Mouse (Mus musculus) intestine, embryonic 14.5 days (tissue): ENCODE data around the gene St3gal5. TPM values are rescaled to one million over a fixed set of nuclear protein-coding genes. Genes with fewer than 3 reads are reported as not detected.
"Not testable (repeated sequence)": the region's sequence is repeated elsewhere in the genome, so short reads cannot be mapped to it uniquely, and the experiment has no call there.

Source experiments
- ATAC-seq: fragments of 200-750 bp; cut with Nextera tagmentation; replicated peaks from 2 replicates; pipeline ENCODE4 v1.8.0; 2017; ENCODE audit warnings: low read depth, moderate number of reproducible peaks, moderate TSS enrichment, moderate library complexity; ENCODE audit not compliant: low FRiP score, low TSS enrichment
- DNase-seq: peaks from one replicate; pipeline ENCODE4 v3.0.0-alpha.2; 2018; ENCODE audit warnings: low spot score
- H3K27ac ChIP-seq: fragments of 300-500 bp; sonication (generic); 2 replicates; pipeline ENCODE4 v1.5.1; 2014; ENCODE audit warnings: low read depth, mild to moderate bottlenecking, control low read depth
- H3K27me3 ChIP-seq: fragments of 300-500 bp; sonication (generic); replicated peaks from 2 replicates; pipeline ENCODE4 v1.6.1; 2014; ENCODE audit warnings: low read length, control low read depth; ENCODE audit not compliant: control insufficient read depth, insufficient read depth
- H3K36me3 ChIP-seq: fragments of 300-500 bp; sonication (generic); 2 replicates; pipeline ENCODE4 v1.6.1; 2014; ENCODE audit warnings: low read length, control low read depth; ENCODE audit not compliant: control insufficient read depth, insufficient read depth
- H3K4me1 ChIP-seq: fragments of 300-500 bp; sonication (generic); replicated peaks from 2 replicates; pipeline ENCODE4 v1.6.1; 2014; ENCODE audit warnings: low read length, control low read depth, mixed read lengths; ENCODE audit not compliant: control insufficient read depth, insufficient read depth
- H3K4me2 ChIP-seq: fragments of 300-500 bp; sonication (generic); 2 replicates; pipeline ENCODE4 v1.6.1; 2014; ENCODE audit warnings: low read length
- H3K4me3 ChIP-seq: fragments of 300-500 bp; sonication (generic); 2 replicates; pipeline ENCODE4 v1.5.1; 2014; ENCODE audit warnings: low read depth, low read length, control low read depth, mixed read lengths
- H3K9ac ChIP-seq: fragments of 300-500 bp; sonication (generic); 2 replicates; pipeline ENCODE4 v1.6.1; 2014; ENCODE audit warnings: mild to moderate bottlenecking, low read length
- H3K9me3 ChIP-seq: fragments of 300-500 bp; sonication (generic); 2 replicates; pipeline ENCODE4 v1.6.1; 2016; ENCODE audit warnings: low read length, control low read depth; ENCODE audit not compliant: control insufficient read depth
- WGBS: fragments of 180-500 bp; shearing (Covaris S2); extraction: QIAGEN DNeasy Blood & Tissue Kit; methylation state at CpG from one replicate; pipeline ENCODE4 v1.1.7; 2014; 5-methylcytosine and 5-hydroxymethylcytosine counted together
- polyA plus RNA-seq: library from polyadenylated mRNA; unstranded; fragments of >200 nt; fragmentation: Nextera tagmentation; extraction: Ambion mirVana; gene quantifications from 2 replicates; pipeline ENCODE4 v1.2.1, GENCODE M21; 2014

St3gal5 gene
- polyA plus RNA-seq, 1 experiment from 2014 or later, result 21.5 TPM

- no peak overlapping the region for H3K9ac ChIP-seq
- ATAC-seq (no peak), DNase-seq (no peak)
- H3K4me2 ChIP-seq, result no peak overlapping the region
- 47% methylated on average over 7 of the region's 7 CpGs for WGBS
- no peaks in the 10 kb centered on the region for H3K9me3 ChIP-seq
- no peak overlapping the region for H3K4me3 ChIP-seq
- 0 out of 2 replicates have a peak, but pooled peaks cover 6% of the 10 kb centered on the region for H3K4me1 ChIP-seq
- H3K36me3 ChIP-seq, result peaks cover 5% of the 10 kb centered on the region
- no peaks in the 10 kb centered on the region for H3K27me3 ChIP-seq
- H3K27ac ChIP-seq, result no peak overlapping the region; the same call in 1 of the 2 replicates
These were observed 47.0 kb downstream of the St3gal5 start for GRCm38 (mm10) chr6:72144353-72144752.

- DNase-seq (no peak), ATAC-seq (no peak)
- 82% methylated on average over 14 of the region's 14 CpGs for WGBS
- Histone ChIP-seq H3K27ac (no peak overlapping the region), H3K9ac (no peak overlapping the region), H3K36me3 (peaks cover 14% of the 10 kb centered on the region), H3K4me3 (no peak overlapping the region), H3K4me2 (no peak overlapping the region), H3K4me1 (0 out of 2 replicates have a peak, but pooled peaks cover 6% of the 10 kb centered on the region), H3K27me3 (no peaks in the 10 kb centered on the region), H3K9me3 (peaks cover 8% of the 10 kb centered on the region; the same call in 1 of the 2 replicates)
These were observed 49.4 kb downstream of the St3gal5 start for GRCm38 (mm10) chr6:72146803-72147202.

GRCm38 (mm10) chr6:72148721-72149120 is 51.3 kb downstream of the St3gal5 start:
- Histone ChIP-seq H3K9ac (no peak overlapping the region), H3K4me3 (no peak overlapping the region), H3K9me3 (peaks cover 8% of the 10 kb centered on the region; the same call in 1 of the 2 replicates), H3K27ac (no peak overlapping the region), H3K36me3 (peaks cover 20% of the 10 kb centered on the region), H3K4me2 (no peak overlapping the region), H3K4me1 (0 out of 2 replicates have a peak, but pooled peaks cover 6% of the 10 kb centered on the region), H3K27me3 (no peaks in the 10 kb centered on the region)
- WGBS, result 92% methylated on average over 4 of the region's 4 CpGs
- DNase-seq (no peak), ATAC-seq (no peak)

- H3K9ac ChIP-seq, result no peak overlapping the region
- DNase-seq (no peak), ATAC-seq (no peak)
- no peak overlapping the region for H3K27ac ChIP-seq
- peaks cover 8% of the 10 kb centered on the region; the same call in 1 of the 2 replicates for H3K9me3 ChIP-seq
- WGBS, result 87% methylated on average over 3 of the region's 3 CpGs
- peaks cover 20% of the 10 kb centered on the region for H3K36me3 ChIP-seq
- H3K4me3 ChIP-seq, result no peak overlapping the region
- no peak overlapping the region for H3K4me2 ChIP-seq
- no peaks in the 10 kb centered on the region for H3K27me3 ChIP-seq
- H3K4me1 ChIP-seq, result no peaks in the 10 kb centered on the region
These were observed 52.4 kb downstream of the St3gal5 start for GRCm38 (mm10) chr6:72149797-72150196.

GRCm38 (mm10) chr6:72152707-72153106 is 55.3 kb downstream of the St3gal5 start:
- 88% methylated on average over 7 of the region's 7 CpGs for WGBS
- no peaks in the 10 kb centered on the region for H3K27me3 ChIP-seq
- H3K9ac ChIP-seq, result no peak overlapping the region
- no peaks in the 10 kb centered on the region for H3K4me1 ChIP-seq
- H3K27ac ChIP-seq, result no peak overlapping the region
- H3K36me3 ChIP-seq, result peaks cover 20% of the 10 kb centered on the region
- DNase-seq (no peak), ATAC-seq (no peak)
- H3K4me2 ChIP-seq, result no peak overlapping the region
- peaks cover 8% of the 10 kb centered on the region; the same call in 1 of the 2 replicates for H3K9me3 ChIP-seq
- H3K4me3 ChIP-seq, result no peak overlapping the region

- H3K9ac ChIP-seq, result no peak overlapping the region
- 83% methylated on average over 11 of the region's 11 CpGs for WGBS
- peaks cover 20% of the 10 kb centered on the region for H3K36me3 ChIP-seq
- H3K4me3 ChIP-seq, result no peak overlapping the region
- H3K27ac ChIP-seq, result no peak overlapping the region
- ATAC-seq, result 0 out of 2 replicates have a peak, but pooled peaks have one; percentile 32
- H3K27me3 ChIP-seq, result no peaks in the 10 kb centered on the region
- no peak overlapping the region for H3K4me2 ChIP-seq
- H3K9me3 ChIP-seq, result peaks cover 8% of the 10 kb centered on the region; the same call in 1 of the 2 replicates
- DNase-seq, result no peak
- no peaks in the 10 kb centered on the region for H3K4me1 ChIP-seq
These were observed 56.1 kb downstream of the St3gal5 start for GRCm38 (mm10) chr6:72153455-72153854.

GRCm38 (mm10) chr6:72154008-72154407 is 56.6 kb downstream of the St3gal5 start:
- ATAC-seq, result peak; percentile 60; the same call in 1 of the 2 replicates
- not testable (repeated sequence) for H3K4me3 ChIP-seq, H3K9me3 ChIP-seq, DNase-seq, H3K9ac ChIP-seq, H3K4me1 ChIP-seq, H3K27me3 ChIP-seq, H3K4me2 ChIP-seq, H3K27ac ChIP-seq
- peaks cover 19% of the 10 kb centered on the region for H3K36me3 ChIP-seq
- WGBS, result 59% methylated on average over 5 of the region's 5 CpGs

GRCm38 (mm10) chr6:72154938-72155531 is 57.6 kb downstream of the St3gal5 start:
- H3K4me2 ChIP-seq, result no peak overlapping the region
- no peak for DNase-seq
- H3K36me3 ChIP-seq, result 0 out of 2 replicates have a peak, but pooled peaks cover 12% of the 10 kb centered on the region
- H3K9ac ChIP-seq, result no peak overlapping the region
- H3K9me3 ChIP-seq, result peaks cover 2% of the 10 kb centered on the region; the same call in 1 of the 2 replicates
- no peak overlapping the region for H3K27ac ChIP-seq
- 91% methylated on average over 7 of the region's 7 CpGs for WGBS
- no peak overlapping the region for H3K4me3 ChIP-seq
- H3K4me1 ChIP-seq, result no peaks in the 10 kb centered on the region
- H3K27me3 ChIP-seq, result no peaks in the 10 kb centered on the region
- no peak for ATAC-seq

- H3K4me2 ChIP-seq, result no peak overlapping the region
- ATAC-seq (no peak), DNase-seq (no peak)
- 89% methylated on average over 8 of the region's 8 CpGs for WGBS
- H3K9me3 ChIP-seq, result no peaks in the 10 kb centered on the region
- 0 out of 2 replicates have a peak, but pooled peaks cover 12% of the 10 kb centered on the region for H3K36me3 ChIP-seq
- H3K27me3 ChIP-seq, result no peaks in the 10 kb centered on the region
- H3K4me1 ChIP-seq, result no peaks in the 10 kb centered on the region
- no peak overlapping the region for H3K9ac ChIP-seq
- no peak overlapping the region for H3K27ac ChIP-seq
- H3K4me3 ChIP-seq, result no peak overlapping the region
These were observed 58.3 kb downstream of the St3gal5 start for GRCm38 (mm10) chr6:72155649-72156048.
